Mouse (Mus musculus) hindbrain, postnatal 0 days (tissue): ENCODE measurements around the gene Zc3hav1l. TPM values are rescaled to one million over a fixed set of nuclear protein-coding genes. Genes with fewer than 3 reads are reported as not detected.

ENCODE experiments used
- ATAC-seq: fragments of 200-750 bp; cut with Nextera tagmentation; 2 replicates; pipeline ENCODE4 v1.8.0; 2017; ENCODE audit warnings: mild to moderate bottlenecking, moderate TSS enrichment, moderate library complexity
- DNase-seq: peaks from one replicate; pipeline ENCODE4 v3.0.0-alpha.2; 2015; ENCODE audit warnings: low spot score
- H3K27ac ChIP-seq: fragments of 300-500 bp; sonication (generic); 2 replicates; pipeline ENCODE4 v1.5.1; 2014; ENCODE audit warnings: mild to moderate bottlenecking
- H3K27me3 ChIP-seq: fragments of 300-500 bp; sonication (generic); 2 replicates; pipeline ENCODE4 v1.6.1; 2014; ENCODE audit warnings: low read length, mixed read lengths; ENCODE audit not compliant: insufficient read depth
- H3K36me3 ChIP-seq: fragments of 300-500 bp; sonication (generic); 2 replicates; pipeline ENCODE4 v1.6.1; 2014; ENCODE audit warnings: low read length, mixed read lengths; ENCODE audit not compliant: insufficient read depth
- H3K4me1 ChIP-seq: fragments of 300-500 bp; sonication (generic); 2 replicates; pipeline ENCODE4 v1.6.1; 2014; ENCODE audit warnings: antibody characterized with exemption, low read length, mixed read lengths; ENCODE audit not compliant: insufficient read depth
- H3K4me2 ChIP-seq: fragments of 300-500 bp; sonication (generic); 2 replicates; pipeline ENCODE4 v1.6.1; 2014; ENCODE audit warnings: low read depth, mild to moderate bottlenecking, low read length, moderate library complexity, mixed read lengths
- H3K4me3 ChIP-seq: fragments of 300-500 bp; sonication (generic); 2 replicates; pipeline ENCODE4 v1.5.1; 2014; ENCODE audit warnings: low read length
- H3K9ac ChIP-seq: fragments of 300-500 bp; sonication (generic); replicated peaks from 2 replicates; pipeline ENCODE4 v1.6.1; 2014; ENCODE audit warnings: mild to moderate bottlenecking, low read length, moderate library complexity, mixed read lengths
- H3K9me3 ChIP-seq: fragments of 300-500 bp; sonication (generic); 2 replicates; pipeline ENCODE4 v1.6.1; 2016; ENCODE audit warnings: low read length, mixed read lengths
- CTCF ChIP-seq: IDR thresholded peaks from 2 replicates; pipeline ENCODE4 v1.5.1; 2016; ENCODE audit warnings: antibody characterized with exemption, control low read depth, low read depth
- WGBS: fragments of 180-500 bp; shearing (Covaris S2); extraction: QIAGEN DNeasy Blood & Tissue Kit; methylation state at CpG from one replicate; pipeline ENCODE4 v1.1.7; 2014; 5-methylcytosine and 5-hydroxymethylcytosine counted together
- polyA plus RNA-seq: library from polyadenylated mRNA; unstranded; fragments of >200 nt; fragmentation: Nextera tagmentation; extraction: Ambion mirVana; gene quantifications from 2 replicates; pipeline ENCODE4 v1.2.1, GENCODE M21; 2015
- total RNA-seq: library from RNA; depleted of rRNA; stranded (reverse); fragments of >200 nt; gene quantifications from 2 replicates; pipeline ENCODE4 v1.2.3, GENCODE M21; 2014

Gene Zc3hav1l
- total and polyA plus RNA-seq, 2 experiments from 2014 or later: 2.9 to 6.1 TPM

DNA sequence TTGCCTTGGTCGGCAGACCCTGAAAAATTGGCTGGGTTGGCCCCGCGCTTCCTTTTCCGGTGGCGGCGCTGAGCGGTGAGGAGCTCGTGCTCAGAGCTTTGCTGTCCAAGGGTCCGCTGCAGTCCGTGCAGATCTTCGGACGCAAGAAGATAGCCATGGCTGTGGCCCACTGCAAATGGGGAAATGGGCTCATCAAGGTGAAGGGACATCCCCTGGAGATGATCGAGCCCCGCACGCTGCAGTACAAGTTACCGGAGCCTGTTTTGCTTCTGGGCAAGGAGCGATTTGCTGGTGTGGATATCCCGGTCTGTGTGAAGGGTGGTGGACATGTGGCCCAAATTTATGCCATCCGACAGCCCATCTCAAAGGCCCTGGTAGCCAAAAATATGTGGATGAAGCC, 14.6 kb downstream of the Zc3hav1l start:
- H3K4me2 ChIP-seq: no peak overlapping the region
- no peak overlapping the region for H3K4me3 ChIP-seq
- DNase-seq (no peak), ATAC-seq (no peak)
- no peak overlapping the region for H3K27ac ChIP-seq
- 96% methylated on average over 19 of the region's 19 CpGs for WGBS
- H3K27me3 ChIP-seq: no peaks in the 10 kb centered on the region
- H3K4me1 ChIP-seq: no peaks in the 10 kb centered on the region
- no peaks in the 10 kb centered on the region for H3K36me3 ChIP-seq
- H3K9ac ChIP-seq: no peak overlapping the region
- no peak for TF ChIP-seq CTCF
- no peaks in the 10 kb centered on the region for H3K9me3 ChIP-seq

GRCm38 (mm10) chr6:38264466-38264865, 34.6 kb downstream of the Zc3hav1l start:
- H3K9me3 ChIP-seq: no peaks in the 10 kb centered on the region
- no peak overlapping the region for H3K4me2 ChIP-seq
- no peak overlapping the region for H3K4me3 ChIP-seq
- H3K4me1 ChIP-seq: no peaks in the 10 kb centered on the region
- DNase-seq (no peak), ATAC-seq (no peak)
- no peak for TF ChIP-seq CTCF
- no peaks in the 10 kb centered on the region for H3K27me3 ChIP-seq
- H3K27ac ChIP-seq: no peak overlapping the region
- no peaks in the 10 kb centered on the region for H3K36me3 ChIP-seq
- 63% methylated on average over 7 of the region's 7 CpGs for WGBS
- no peak overlapping the region for H3K9ac ChIP-seq

DNA sequence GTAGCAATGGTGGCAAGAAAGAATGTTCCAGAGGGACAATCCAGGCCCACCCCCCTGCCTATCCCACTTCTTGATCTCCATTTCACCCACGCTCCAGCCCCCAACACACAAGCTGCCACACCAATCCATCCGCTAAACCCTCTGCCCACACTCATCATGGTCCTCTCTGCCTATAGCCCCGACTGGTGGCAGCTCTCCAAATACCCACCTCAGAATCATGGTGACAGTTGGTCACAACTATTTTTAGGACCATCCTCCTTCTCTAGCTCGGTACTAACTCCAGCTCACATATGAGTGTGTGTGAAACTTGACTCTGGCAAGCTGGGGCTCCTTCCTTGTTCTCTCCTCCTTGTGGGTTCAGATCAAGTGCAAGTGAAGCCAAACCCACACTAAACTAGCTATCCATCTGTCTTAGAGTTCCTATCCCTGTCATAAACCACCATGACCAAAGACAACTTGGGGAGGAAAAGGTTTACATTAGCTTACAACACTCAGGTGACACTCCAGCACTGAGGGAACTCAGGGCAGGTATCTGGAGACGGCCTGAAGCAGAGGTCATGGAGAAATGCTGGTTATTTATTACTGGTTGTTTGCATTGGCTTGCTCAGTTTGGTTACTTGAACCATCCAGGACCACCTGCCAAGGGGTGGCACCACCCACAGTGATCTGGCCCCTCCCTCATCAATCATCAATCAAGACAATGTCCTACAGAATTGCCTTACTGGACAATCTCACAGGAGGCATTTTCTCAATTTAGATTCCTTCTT, 35.5 kb downstream of the Zc3hav1l start:
- Histone ChIP-seq H3K27ac (no peak overlapping the region), H3K4me2 (no peak overlapping the region), H3K9me3 (no peaks in the 10 kb centered on the region), H3K9ac (no peak overlapping the region), H3K36me3 (no peaks in the 10 kb centered on the region), H3K27me3 (no peaks in the 10 kb centered on the region), H3K4me1 (no peaks in the 10 kb centered on the region), H3K4me3 (no peak overlapping the region)
- WGBS: 76% methylated on average over 5 of the region's 5 CpGs
- no peak for TF ChIP-seq CTCF
- DNase-seq (no peak), ATAC-seq (no peak)

GRCm38 (mm10) chr6:38261877-38262276, 37.2 kb downstream of the Zc3hav1l start:
- no peak for ATAC-seq
- no peak overlapping the region for H3K4me2 ChIP-seq
- no peaks in the 10 kb centered on the region for H3K9me3 ChIP-seq
- WGBS: 67% methylated on average over 4 of the region's 4 CpGs
- TF ChIP-seq CTCF: no peak
- H3K9ac ChIP-seq: no peak overlapping the region
- DNase-seq: no peak
- H3K27ac ChIP-seq: no peak overlapping the region
- no peak overlapping the region for H3K4me3 ChIP-seq
- no peaks in the 10 kb centered on the region for H3K27me3 ChIP-seq
- no peaks in the 10 kb centered on the region for H3K4me1 ChIP-seq
- no peaks in the 10 kb centered on the region for H3K36me3 ChIP-seq

DNA sequence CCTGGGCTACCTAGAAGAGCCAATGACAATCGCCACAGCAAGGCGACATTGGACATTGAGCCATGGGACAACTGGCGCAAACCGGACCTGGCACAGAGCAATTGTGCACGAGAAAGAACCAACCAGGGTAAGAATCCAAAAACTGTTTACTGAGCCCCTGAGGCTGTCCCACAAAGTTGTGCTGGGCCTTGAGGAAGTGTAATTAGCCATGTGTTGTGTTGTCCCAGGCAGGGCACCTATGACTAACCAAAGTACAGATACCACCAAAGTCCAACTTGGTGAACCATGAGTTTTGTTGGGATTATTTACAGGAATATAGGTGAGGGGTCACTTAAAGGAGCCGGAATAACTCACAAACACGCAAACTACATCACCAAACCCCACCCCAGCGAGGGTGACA, 41.6 kb downstream of the Zc3hav1l start:
- Histone ChIP-seq H3K27me3 (no peaks in the 10 kb centered on the region), H3K4me1 (0 out of 2 replicates have a peak, but pooled peaks cover 4% of the 10 kb centered on the region), H3K9ac (no peak overlapping the region), H3K9me3 (no peaks in the 10 kb centered on the region), H3K4me2 (no peak overlapping the region), H3K27ac (no peak overlapping the region), H3K36me3 (no peaks in the 10 kb centered on the region), H3K4me3 (no peak overlapping the region)
- no peak for ATAC-seq
- 95% methylated on average over 8 of the region's 8 CpGs for WGBS
- no peak for DNase-seq
- TF ChIP-seq CTCF: no peak

GRCm38 (mm10) chr6:38256793-38257192, 42.3 kb downstream of the Zc3hav1l start:
- H3K4me1 ChIP-seq: peaks cover 11% of the 10 kb centered on the region
- no peak overlapping the region for H3K4me3 ChIP-seq
- no peak for TF ChIP-seq CTCF
- H3K27me3 ChIP-seq: no peaks in the 10 kb centered on the region
- no peak overlapping the region for H3K4me2 ChIP-seq
- ATAC-seq (no peak), DNase-seq (no peak)
- WGBS: 93% methylated on average over 4 of the region's 4 CpGs
- H3K27ac ChIP-seq: no peak overlapping the region
- H3K9ac ChIP-seq: no peak overlapping the region
- H3K9me3 ChIP-seq: no peaks in the 10 kb centered on the region
- H3K36me3 ChIP-seq: no peaks in the 10 kb centered on the region

- Histone ChIP-seq H3K4me3 (no peak overlapping the region), H3K4me1 (peaks cover 18% of the 10 kb centered on the region), H3K36me3 (no peaks in the 10 kb centered on the region), H3K9ac (no peak overlapping the region), H3K27me3 (no peaks in the 10 kb centered on the region), H3K27ac (no peak overlapping the region), H3K4me2 (no peak overlapping the region), H3K9me3 (no peaks in the 10 kb centered on the region)
- ATAC-seq (no peak), DNase-seq (no peak)
- WGBS: 59% methylated on average over 2 of the region's 2 CpGs
- TF ChIP-seq CTCF: no peak
These were observed 43.3 kb downstream of the Zc3hav1l start for GRCm38 (mm10) chr6:38255794-38256193.
